Mouse (Mus musculus): ENCODE data around the gene Plagl2.
"Not testable (repeated sequence)": the region's sequence is repeated elsewhere in the genome, so short reads cannot be mapped to it uniquely, and the experiment has no call there.

Gene Plagl2

DNA sequence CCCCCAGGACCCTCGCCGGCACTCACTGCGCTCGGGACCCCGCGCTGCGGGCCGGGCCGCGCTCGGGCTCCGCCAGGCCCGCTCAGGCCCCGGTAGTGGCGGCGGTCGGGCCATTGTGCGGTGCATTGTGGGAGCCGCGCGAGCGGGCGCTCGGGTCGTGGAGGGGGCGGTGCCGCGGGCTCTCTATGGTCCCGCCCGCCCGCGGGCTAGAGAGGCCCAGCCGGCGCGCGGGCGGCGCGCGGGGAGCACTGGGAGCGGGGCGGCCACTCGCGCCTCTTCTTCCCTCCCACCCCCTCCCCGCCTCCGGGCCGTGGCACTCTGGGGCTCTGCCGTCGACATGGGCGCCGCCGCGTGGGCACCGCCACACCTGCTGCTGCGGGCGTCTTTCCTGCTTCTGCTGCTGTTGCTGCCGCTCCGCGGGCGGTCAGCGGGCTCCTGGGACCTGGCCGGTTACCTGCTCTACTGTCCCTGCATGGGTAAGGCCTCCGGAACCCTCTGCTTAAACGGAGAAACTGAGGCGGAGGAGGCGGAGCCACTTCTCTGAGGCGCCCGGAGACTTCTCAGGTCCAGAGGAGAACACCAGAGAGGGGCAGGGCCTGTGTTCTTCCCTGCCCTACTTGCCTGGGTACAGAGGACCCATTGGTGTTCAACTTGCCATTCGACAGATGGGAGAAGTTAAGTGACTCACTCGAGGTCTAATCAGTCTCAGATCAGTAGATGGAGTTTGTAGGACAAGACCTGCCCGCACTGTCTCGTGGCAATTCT, at the start of gene Plagl2, which contains the start of gene Pofut1:
Gene Plagl2 (minus strand): TSS at position 177 of the 765 bp plus-strand sequence.
Gene Pofut1 (plus strand): TSS at position 284 of the 765 bp plus-strand sequence.
- peak; percentile 90 for DNase-seq (ENCODE audit: low spot score)

DNA sequence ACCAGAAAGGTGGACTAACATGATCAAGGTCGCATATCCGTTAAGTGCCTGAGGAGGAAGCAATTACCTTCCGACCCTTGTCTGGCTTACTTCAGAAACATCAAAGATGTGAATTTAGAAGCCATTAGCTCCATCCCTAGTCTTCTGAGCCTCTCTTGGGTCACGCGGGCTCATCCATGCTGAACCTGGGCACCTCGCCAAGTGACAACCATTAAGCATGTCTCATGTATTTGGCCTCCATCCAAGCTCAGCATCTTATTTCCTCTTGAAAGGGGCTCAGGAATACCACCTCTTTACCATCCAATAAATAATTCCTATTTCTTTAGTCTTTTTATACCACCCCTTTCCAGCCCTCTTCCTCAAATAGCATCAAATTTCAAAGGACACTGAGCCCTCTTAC, 46.6 kb upstream of the Plagl2 start:
- DNase-seq (ENCODE audit: low spot score): no peak

DNA sequence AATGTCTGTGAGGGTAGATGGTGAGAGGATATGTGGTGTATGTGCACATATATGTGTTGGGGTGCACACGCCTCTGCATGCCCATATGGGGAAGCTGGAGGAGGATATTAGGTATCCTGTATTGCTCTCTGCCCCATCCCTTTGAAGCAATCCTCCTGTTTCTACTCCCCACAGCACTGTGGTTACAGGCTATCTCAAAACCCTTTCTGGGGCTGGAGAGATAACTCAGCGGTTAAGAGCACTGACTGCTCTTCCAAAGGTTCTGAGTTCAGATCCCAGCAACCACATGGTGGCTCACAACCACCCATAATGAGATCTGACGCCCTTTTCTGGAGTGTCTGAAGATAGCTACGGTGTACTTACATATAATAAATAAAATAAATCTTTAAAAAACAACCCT, 45.3 kb upstream of the Plagl2 start:
- no peak for DNase-seq (ENCODE audit: low spot score)

DNA sequence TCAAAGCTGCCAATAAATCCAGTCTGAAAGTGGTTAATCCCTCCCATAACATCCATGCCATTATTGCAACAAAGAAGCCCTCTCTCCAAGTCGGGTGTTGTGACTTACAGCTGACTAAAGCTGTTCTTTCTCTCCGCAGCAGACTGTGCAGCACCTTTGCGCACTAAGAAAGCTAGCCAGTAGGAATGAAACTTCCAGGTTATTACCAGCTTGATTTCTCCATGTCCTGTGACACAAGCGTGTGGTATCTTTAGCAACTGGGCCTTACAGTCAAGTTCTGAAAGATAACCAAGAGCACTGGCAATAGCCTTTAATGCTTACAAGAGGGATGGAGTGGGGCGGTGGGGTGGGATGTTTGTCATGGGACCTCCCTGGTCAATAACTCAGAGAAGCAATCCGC, 42.7 kb upstream of the Plagl2 start:
- DNase-seq (ENCODE audit: low spot score): no peak

DNA sequence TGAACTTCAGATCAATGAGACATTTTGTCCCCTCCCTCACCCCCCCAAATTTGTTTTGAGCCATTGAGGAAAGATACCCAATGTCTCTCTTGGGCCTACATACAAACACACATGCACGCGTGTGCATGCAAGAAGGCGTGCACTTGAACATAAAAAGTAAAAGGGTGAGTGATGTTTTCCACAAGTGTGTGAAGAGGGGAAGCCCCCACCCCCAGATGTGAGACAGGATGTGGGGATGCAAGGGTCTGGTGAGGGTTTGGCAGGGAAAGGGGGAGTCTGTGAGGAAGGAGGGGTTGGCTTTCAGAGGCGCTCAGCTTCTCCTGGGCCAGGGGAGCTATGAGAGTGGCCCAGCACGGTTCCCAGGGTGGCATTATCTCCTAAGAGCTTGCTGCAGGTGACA, 37.1 kb upstream of the Plagl2 start:
- no peak for DNase-seq (ENCODE audit: low spot score)

DNA sequence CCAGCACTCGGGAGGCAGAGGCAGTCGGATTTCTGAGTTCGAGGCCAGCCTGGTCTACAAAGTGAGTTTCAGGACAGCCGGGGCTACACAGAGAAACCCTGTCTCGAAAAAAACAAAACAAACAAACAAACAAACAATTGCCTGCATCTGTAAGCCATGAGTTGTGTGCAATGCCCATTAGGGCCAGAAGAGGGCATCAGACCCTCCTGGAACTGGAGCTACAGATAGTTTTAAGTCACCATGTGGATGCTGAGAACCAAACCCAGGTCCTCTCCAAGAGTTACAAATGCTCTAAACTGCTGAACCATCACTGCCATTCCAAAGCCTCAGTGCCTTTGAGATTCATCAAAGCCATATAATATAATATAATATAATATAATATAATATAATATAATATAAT, 35.6 kb upstream of the Plagl2 start:
- not testable (repeated sequence) for DNase-seq (ENCODE audit: low spot score)

DNA sequence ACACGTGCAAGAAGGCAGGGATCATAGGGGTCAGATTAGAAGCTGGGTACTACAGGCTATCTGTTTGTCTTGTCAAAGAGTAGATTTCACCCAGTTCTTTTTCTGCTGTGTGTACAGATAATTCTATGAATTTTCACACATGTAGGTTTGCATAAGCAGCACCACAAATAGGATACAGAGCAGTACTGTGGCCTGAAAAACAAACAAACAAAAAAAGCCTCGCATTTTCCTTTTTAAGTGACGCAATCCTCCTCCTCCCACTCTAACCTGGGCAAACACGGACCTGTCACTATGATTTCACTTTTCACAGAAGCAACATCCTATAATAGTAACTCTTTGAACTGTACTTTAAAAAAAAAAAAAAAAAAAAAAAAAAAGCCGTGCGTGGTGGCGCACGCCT, 35.2 kb upstream of the Plagl2 start:
- DNase-seq (ENCODE audit: low spot score): no peak

DNA sequence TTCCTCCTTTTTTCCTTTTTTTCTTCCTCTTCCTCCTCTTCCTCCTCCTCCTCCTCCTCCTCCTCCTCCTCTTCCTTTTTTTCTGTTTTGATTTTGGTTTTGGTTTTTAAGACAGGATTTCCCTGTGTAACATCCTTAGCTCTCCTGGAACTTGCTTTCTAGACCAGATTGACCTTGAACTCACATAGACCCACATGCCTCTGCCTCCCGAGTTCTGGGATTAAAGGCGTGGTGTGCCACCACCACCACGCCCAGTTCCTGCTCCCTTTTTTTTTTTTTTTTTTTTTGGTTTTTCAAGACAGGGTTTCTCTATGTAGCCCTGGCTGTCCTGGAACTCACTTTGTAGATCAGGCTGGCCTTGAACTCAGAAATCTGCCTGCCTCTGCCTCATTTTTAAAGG, 34.4 kb upstream of the Plagl2 start:
- not testable (repeated sequence) for DNase-seq (ENCODE audit: low spot score)

DNA sequence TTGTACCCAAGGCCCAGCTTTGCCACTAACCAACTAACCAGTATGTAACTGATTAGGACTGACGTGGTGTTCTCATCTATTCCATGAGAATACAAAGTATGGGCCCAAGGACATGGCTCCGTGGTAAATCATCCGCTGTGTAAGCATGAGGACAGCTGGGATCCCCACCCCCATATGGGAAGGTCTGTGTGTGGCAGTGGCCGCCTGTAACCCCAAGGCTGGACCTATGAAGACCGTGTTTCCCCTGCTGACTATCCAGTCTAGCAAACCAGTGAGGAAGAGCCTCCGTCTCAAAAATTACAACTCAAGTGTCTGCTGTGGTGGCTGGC, 33.7 kb upstream of the Plagl2 start:
- no peak for DNase-seq (ENCODE audit: low spot score)

DNA sequence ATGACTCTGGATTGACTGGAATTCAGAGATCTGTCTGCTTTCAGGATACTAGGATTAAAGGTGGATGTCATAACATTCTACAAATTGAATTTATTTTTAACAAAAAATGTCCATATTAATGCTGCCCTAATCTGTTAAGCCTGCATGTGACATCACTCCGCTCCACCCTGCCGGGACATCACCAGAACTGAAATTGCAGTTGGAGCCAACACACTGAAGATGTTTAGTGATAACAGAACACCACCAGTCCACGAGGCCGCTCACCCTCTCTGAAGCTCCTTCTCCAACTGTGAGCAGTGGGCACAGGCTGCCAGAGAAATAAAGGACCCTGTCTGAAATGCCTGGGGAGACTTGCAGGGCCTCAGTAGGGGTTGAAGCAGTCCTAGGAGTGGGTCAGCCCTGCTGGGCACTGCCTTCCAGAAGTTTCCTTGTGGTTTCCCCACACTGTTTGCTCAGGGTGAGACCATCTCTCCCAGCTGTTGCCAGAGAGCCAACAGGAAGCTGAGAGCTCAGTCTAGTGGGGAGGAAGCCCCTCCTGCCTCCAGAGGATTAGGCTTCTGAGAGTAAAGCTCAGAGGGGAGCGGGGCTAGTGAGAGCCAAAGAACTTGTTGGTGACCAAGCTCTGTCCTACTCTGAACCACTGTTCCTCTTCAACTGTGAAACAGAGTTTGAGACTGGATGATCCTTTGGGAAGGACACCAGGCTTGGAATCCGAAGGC, 33.1 kb upstream of the Plagl2 start:
- DNase-seq (ENCODE audit: low spot score): not testable (repeated sequence)

DNA sequence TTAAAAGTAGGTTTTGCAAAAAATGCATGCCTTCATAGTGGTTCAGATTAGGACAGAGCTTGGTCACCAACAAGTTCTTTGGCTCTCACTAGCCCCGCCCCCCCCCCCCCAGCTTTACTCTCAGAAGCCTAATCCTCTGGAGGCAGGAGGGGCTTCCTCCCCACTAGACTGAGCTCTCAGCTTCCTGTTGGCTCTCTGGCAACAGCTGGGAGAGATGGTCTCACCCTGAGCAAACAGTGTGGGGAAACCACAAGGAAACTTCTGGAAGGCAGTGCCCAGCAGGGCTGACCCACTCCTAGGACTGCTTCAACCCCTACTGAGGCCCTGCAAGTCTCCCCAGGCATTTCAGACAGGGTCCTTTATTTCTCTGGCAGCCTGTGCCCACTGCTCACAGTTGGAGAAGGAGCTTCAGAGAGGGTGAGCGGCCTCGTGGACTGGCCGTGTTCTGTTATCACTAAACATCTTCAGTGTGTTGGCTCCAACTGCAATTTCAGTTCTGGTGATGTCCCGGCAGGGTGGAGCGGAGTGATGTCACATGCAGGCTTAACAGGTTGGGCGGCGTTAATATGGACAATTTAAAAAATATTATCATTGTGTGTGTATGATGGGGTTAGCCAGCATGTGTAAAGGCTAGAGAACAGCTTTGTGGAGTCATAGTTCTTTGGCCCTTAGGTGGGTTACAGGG, 29.1 kb upstream of the Plagl2 start:
- DNase-seq (ENCODE audit: low spot score): not testable (repeated sequence)

DNA sequence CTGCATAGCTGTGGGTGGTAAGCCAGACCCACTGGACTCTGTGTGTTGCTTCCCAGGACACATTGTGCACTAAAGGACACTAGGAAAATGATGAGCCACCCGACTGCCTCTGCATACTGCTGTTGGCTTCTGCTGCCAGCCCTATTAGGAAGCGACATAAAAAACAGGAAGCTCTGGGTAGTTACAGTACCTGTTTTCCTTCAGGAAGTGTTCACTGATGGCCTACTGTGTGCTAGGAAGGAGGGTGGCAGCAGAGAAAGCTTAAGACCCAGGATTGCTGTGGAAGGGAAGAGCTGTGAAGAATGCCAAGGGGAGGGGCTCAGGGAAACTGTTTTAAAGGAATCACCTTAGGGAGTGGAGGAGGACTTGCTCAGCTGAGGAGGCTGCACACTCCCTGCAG, 26.1 kb upstream of the Plagl2 start:
- no peak for DNase-seq (ENCODE audit: low spot score)

DNA sequence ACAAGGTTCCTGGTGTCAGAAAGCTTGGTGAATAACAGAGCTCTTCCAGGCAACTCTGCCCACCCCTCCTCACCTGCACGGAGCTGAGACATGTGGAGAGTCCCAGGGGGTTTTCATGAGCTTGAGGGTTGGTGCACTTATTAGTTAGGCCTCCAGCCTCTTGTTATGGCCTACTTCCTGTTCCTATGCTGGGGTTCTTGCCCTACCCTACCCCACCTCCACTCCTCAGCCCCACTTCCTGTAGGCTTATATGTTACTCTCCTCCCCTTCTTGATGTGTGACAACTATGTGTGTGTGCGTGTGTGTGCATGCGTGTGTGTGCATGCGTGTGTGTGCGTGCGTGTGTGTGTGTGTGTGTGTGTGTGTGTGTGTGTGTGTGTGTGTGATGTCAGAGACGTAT, 21.8 kb upstream of the Plagl2 start:
- no peak for DNase-seq (ENCODE audit: low spot score)

DNA sequence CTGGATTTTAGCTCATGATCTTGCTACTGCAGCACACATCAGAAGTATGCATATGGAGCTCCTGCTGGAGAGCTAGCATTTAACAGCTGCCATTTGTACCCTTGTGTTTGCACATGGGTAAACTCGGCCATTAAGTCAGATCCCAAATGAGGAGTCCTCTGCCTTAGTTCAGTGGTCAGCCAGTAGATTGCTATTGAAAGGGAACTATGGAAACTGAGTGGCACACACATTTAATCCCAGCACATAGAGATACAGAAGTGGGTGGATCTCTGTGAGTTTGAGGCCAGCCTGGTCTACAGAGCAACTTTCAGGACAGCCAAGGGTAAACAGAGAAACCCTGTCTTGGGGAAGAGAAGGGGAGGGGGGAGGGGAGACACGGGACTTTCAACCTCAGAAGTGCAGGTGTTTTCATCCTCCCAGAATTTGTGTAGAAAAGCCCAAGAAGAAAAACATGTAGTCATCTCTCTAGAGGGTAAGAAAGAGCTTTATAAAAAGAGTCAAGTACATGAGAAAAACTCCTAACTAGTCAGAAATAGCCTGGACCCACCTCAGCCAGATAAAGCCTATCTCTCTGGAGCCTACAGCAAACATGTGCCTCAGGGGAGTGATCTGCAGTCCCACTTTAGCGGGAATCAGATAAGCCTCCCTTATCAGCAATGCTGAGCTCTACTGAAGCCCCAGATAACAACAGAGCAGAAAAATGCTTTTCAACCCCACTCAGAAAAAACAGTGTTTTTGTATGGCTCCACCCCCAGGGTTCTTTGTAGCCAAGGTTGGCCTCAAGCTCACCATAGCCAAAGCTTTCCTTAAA, 18.8 kb upstream of the Plagl2 start:
- DNase-seq (ENCODE audit: low spot score): no peak

DNA sequence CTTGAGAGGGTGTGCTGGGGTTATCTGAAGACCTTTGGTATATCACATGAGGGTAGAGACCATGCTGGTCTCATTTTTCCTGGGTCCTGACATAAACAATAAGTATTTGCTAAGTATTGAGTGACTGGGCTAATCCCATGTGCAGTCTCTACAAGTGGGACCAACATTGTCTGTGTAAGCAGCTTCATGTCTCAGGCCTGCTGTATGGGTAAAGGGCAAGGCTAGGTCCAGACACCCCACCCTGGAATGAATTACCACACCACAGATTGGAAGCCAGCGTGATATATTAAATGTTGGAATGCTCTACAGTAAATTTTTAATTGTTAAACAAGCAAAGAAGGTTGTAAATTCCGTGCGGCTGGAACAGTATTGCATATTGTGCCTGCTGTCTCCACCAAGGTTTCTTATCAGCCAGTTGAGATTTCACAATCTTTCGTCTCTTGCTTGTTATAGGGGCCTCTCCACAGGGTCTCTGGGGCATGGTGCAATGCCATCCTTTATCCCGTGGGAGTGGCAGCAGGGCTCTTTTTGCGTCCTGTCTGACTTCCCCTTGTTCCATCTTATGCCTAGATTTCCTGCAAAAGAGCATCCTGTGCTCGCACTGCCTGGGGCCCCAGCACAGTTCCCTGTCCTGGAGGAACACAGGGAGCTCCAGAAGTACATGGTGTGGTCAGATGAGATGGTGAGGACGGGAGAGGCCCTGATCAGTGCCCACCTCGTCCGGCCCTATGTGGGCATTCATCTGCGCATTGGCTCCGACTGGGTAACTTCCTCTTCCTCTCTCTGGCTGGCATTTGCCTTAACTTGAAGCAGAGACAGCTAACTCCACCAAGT, 18.0 kb upstream of the Plagl2 start:
- DNase-seq (ENCODE audit: low spot score): no peak

DNA sequence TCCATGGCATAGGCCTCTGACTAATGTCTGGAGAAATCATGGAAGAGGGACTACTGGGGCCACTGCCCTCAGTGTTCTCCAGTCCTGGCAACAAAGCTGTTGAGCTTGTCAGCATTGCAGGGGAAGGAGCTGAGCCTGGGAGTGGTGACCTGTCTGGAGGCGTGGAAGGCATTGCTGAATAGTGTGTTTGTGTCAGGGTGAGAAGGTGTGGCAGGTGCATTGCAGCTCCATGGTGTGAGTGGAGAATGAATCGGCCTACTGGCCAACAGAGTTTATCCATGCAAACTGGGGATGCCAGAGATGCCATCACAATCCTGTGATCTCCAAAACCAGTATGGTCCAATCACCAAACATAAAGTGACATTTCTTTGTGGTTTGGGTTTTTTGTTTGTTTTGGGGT, 15.4 kb upstream of the Plagl2 start:
- DNase-seq (ENCODE audit: low spot score): no peak

DNA sequence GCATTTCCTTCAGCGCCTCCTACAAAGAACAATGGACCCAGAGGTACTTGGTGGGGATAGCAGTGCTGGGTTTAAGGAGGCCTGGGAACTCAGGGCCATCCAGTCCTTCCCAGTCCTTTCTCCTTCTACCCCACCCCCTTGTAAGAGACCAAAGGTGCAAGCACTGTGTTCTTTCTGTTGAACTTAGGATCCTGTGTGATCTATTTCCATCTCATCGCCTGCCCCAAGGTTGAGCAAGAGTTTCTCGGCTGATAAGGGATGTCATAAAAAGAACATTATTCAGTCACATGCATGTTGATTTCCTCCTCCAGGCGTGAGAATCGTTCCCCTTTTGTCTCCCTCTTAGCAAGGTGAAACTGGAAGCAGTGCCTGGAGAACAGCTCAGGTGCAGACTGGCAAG, 8.5 kb upstream of the Plagl2 start:
- DNase-seq (ENCODE audit: low spot score): no peak

DNA sequence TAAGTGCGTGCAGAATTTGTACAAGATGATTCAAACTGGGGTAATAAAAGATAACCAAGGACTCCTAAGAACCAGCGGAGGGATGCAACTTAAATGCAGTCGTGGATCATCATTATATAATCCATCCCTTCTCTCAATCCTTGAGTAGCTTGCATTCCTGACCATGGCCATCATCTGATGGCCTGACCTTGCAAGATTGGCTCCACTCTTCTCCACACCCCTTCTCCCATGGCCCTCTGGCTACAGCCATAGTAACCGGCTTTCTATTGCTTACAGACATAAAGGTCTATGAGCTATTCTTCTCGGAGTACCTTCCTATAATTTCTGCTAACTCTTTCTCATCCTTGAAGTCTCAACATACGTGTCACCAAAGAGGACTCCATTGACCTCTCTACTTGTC, 930 bp upstream of the Plagl2 start:
- no peak for DNase-seq (ENCODE audit: low spot score)

DNA sequence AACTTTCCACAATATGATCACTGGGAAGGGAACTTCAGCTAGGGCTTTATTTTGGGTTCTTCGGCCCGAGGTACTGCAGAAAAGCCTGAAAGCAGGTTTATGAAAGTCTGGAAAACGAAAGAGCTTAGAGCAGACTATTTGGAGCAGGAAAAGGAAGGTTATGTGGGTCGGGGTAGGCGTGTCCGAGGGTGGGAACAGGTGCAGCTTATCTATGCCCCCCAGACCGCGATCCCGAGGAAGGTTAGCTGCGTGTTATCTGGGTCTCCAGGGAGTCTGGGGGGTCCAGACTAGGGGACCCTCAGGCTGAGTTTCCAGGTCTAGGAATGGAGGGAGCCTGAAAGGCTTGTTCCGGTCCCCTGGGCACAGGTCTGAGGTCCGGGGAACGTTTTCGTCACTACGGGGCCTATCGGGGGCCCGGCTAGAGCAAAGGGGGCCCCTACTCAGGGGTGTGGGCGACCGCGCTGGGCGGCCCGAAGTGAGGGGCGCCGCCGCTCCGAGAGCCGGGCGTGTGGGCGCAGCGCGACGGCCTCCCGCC, 458 bp downstream of the Plagl2 start:
- no peak for DNase-seq (ENCODE audit: low spot score)

DNA sequence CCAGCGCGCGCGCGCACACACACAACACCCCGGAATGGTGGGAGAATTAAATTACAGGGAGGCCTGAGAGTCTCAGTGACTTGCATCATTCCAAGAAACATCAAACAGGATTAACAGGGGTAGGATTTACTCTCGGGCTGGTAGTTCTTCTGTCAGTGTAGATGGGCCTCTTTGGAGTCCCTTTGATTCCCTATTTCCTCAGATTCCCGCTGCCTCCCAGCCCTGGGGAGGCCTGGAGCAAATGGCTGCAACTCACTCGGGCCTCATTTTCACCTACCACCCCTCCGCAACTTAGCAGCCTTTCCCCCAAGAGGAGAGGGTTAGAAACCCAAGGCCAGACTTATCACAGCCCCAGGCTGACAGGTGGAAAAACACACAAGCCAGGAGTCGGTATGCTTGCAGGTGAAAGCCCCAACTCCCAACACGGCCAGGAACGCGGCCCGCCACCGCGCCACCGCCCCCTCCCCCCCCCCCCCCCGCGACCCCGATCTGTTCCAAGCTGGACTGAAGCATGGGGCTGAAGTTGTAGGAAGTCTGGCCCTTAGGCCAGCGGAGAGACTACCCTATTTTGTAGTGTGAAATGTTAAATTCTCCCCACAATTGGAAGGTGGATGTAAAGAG, 1.3 kb downstream of the Plagl2 start:
- DNase-seq (ENCODE audit: low spot score): no peak

Data from layer of hippocampus, adult 11-12 months (tissue).